Mouse (Mus musculus): Measurements from ENCODE around the gene Notch1. TPM values are rescaled to one million over a fixed set of nuclear protein-coding genes. Genes with fewer than 3 reads are reported as not detected.

The Notch1 gene
- polyA plus RNA-seq, 1 experiment from 2014 or later: 13.3 TPM

GRCm38 (mm10) chr2:26442843-26443242, 73.6 kb downstream of the Notch1 start:
- no peaks in the 10 kb centered on the region for H3K9me3 ChIP-seq (ENCODE audit: control insufficient read depth, low read length)
- peaks cover 19% of the 10 kb centered on the region for H3K36me3 ChIP-seq (ENCODE audit: control insufficient read depth, insufficient read depth, low read length)
- WGBS: 58% methylated on average over 1 of the region's 1 CpGs
- no peak overlapping the region for H3K27ac ChIP-seq (ENCODE audit: low read depth, low read length)
- peaks cover 31% of the 10 kb centered on the region for H3K4me1 ChIP-seq (ENCODE audit: control insufficient read depth, insufficient read depth, low read depth, low read length)
- no peak overlapping the region for H3K9ac ChIP-seq (ENCODE audit: low read depth, low read length)
- H3K4me2 ChIP-seq (ENCODE audit: low read length): no peak overlapping the region
- no peak overlapping the region for H3K4me3 ChIP-seq (ENCODE audit: low read length)
- no peaks in the 10 kb centered on the region for H3K27me3 ChIP-seq (replicated peaks; ENCODE audit: control insufficient read depth, insufficient read depth, low read length)
- no peak for ATAC-seq

- Histone ChIP-seq H3K4me3 (ENCODE audit: low read length) (no peak overlapping the region), H3K27me3 (replicated peaks; ENCODE audit: control insufficient read depth, insufficient read depth, low read length) (no peaks in the 10 kb centered on the region), H3K9ac (ENCODE audit: low read depth, low read length) (no peak overlapping the region), H3K36me3 (ENCODE audit: control insufficient read depth, insufficient read depth, low read length) (peaks cover 19% of the 10 kb centered on the region), H3K27ac (ENCODE audit: low read depth, low read length) (no peak overlapping the region), H3K9me3 (ENCODE audit: control insufficient read depth, low read length) (no peaks in the 10 kb centered on the region), H3K4me2 (ENCODE audit: low read length) (no peak overlapping the region), H3K4me1 (ENCODE audit: control insufficient read depth, insufficient read depth, low read depth, low read length) (peaks cover 27% of the 10 kb centered on the region)
- WGBS: 70% methylated on average over 5 of the region's 5 CpGs
- ATAC-seq: no peak
Measured at GRCm38 (mm10) chr2:26441688-26442087, 74.8 kb downstream of the Notch1 start.

GRCm38 (mm10) chr2:26441261-26441660, 75.2 kb downstream of the Notch1 start:
- H3K27me3 ChIP-seq (replicated peaks; ENCODE audit: control insufficient read depth, insufficient read depth, low read length): no peaks in the 10 kb centered on the region
- no peaks in the 10 kb centered on the region for H3K9me3 ChIP-seq (ENCODE audit: control insufficient read depth, low read length)
- no peak overlapping the region for H3K4me2 ChIP-seq (ENCODE audit: low read length)
- WGBS: 92% methylated on average over 4 of the region's 4 CpGs
- peaks cover 23% of the 10 kb centered on the region for H3K4me1 ChIP-seq (ENCODE audit: control insufficient read depth, insufficient read depth, low read depth, low read length)
- no peak overlapping the region for H3K9ac ChIP-seq (ENCODE audit: low read depth, low read length)
- H3K27ac ChIP-seq (ENCODE audit: low read depth, low read length): no peak overlapping the region
- H3K4me3 ChIP-seq (ENCODE audit: low read length): no peak overlapping the region
- peaks cover 19% of the 10 kb centered on the region for H3K36me3 ChIP-seq (ENCODE audit: control insufficient read depth, insufficient read depth, low read length)
- no peak for ATAC-seq

- no peak overlapping the region for H3K9ac ChIP-seq (ENCODE audit: low read depth, low read length)
- H3K27me3 ChIP-seq (replicated peaks; ENCODE audit: control insufficient read depth, insufficient read depth, low read length): no peaks in the 10 kb centered on the region
- H3K4me3 ChIP-seq (ENCODE audit: low read length): no peak overlapping the region
- H3K36me3 ChIP-seq (ENCODE audit: control insufficient read depth, insufficient read depth, low read length): peaks cover 25% of the 10 kb centered on the region
- peaks cover 23% of the 10 kb centered on the region for H3K4me1 ChIP-seq (ENCODE audit: control insufficient read depth, insufficient read depth, low read depth, low read length)
- no peak for ATAC-seq
- H3K4me2 ChIP-seq (ENCODE audit: low read length): no peak overlapping the region
- H3K9me3 ChIP-seq (ENCODE audit: control insufficient read depth, low read length): no peaks in the 10 kb centered on the region
- no peak overlapping the region for H3K27ac ChIP-seq (ENCODE audit: low read depth, low read length)
- 94% methylated on average over 6 of the region's 6 CpGs for WGBS
Measured at GRCm38 (mm10) chr2:26439671-26440070, 76.8 kb downstream of the Notch1 start.

- Histone ChIP-seq H3K4me2 (ENCODE audit: low read length) (no peak overlapping the region), H3K36me3 (ENCODE audit: control insufficient read depth, insufficient read depth, low read length) (peaks cover 25% of the 10 kb centered on the region)
Measured at GRCm38 (mm10) chr2:26438373-26438772, 78.1 kb downstream of the Notch1 start.

GRCm38 (mm10) chr2:26437221-26437620, 79.2 kb downstream of the Notch1 start:
- H3K27me3 ChIP-seq (replicated peaks; ENCODE audit: control insufficient read depth, insufficient read depth, low read length): no peaks in the 10 kb centered on the region

More at GRCm38 (mm10) chr2:26438373-26438772, 78.1 kb downstream of the Notch1 start:
- H3K27me3 ChIP-seq (replicated peaks; ENCODE audit: control insufficient read depth, insufficient read depth, low read length): no peaks in the 10 kb centered on the region
- no peak overlapping the region for H3K27ac ChIP-seq (ENCODE audit: low read depth, low read length)
- H3K9ac ChIP-seq (ENCODE audit: low read depth, low read length): no peak overlapping the region
- ATAC-seq: no peak
- H3K4me1 ChIP-seq (ENCODE audit: control insufficient read depth, insufficient read depth, low read depth, low read length): peaks cover 12% of the 10 kb centered on the region
- 91% methylated on average over 7 of the region's 7 CpGs for WGBS
- no peaks in the 10 kb centered on the region for H3K9me3 ChIP-seq (ENCODE audit: control insufficient read depth, low read length)
- H3K4me3 ChIP-seq (ENCODE audit: low read length): no peak overlapping the region

GRCm38 (mm10) chr2:26434791-26435572, 81.5 kb downstream of the Notch1 start:
- Histone ChIP-seq H3K27ac (ENCODE audit: low read depth, low read length) (no peak overlapping the region), H3K4me3 (ENCODE audit: low read length) (no peak overlapping the region), H3K9me3 (ENCODE audit: control insufficient read depth, low read length) (no peaks in the 10 kb centered on the region), H3K9ac (ENCODE audit: low read depth, low read length) (no peak overlapping the region), H3K4me1 (ENCODE audit: control insufficient read depth, insufficient read depth, low read depth, low read length) (peaks cover 6% of the 10 kb centered on the region; the same call in 1 of the 2 replicates), H3K36me3 (ENCODE audit: control insufficient read depth, insufficient read depth, low read length) (peaks cover 28% of the 10 kb centered on the region), H3K4me2 (ENCODE audit: low read length) (no peak overlapping the region), H3K27me3 (replicated peaks; ENCODE audit: control insufficient read depth, insufficient read depth, low read length) (no peaks in the 10 kb centered on the region)
- no peak for ATAC-seq
- WGBS: 92% methylated on average over 7 of the region's 7 CpGs

More at GRCm38 (mm10) chr2:26437221-26437620, 79.2 kb downstream of the Notch1 start:
- H3K9ac ChIP-seq (ENCODE audit: low read depth, low read length): no peak overlapping the region
- H3K4me2 ChIP-seq (ENCODE audit: low read length): no peak overlapping the region
- no peaks in the 10 kb centered on the region for H3K9me3 ChIP-seq (ENCODE audit: control insufficient read depth, low read length)
- ATAC-seq: no peak
- no peak overlapping the region for H3K27ac ChIP-seq (ENCODE audit: low read depth, low read length)
- H3K4me1 ChIP-seq (ENCODE audit: control insufficient read depth, insufficient read depth, low read depth, low read length): peaks cover 6% of the 10 kb centered on the region; the same call in 1 of the 2 replicates
- 80% methylated on average over 4 of the region's 4 CpGs for WGBS
- H3K4me3 ChIP-seq (ENCODE audit: low read length): no peak overlapping the region
- peaks cover 28% of the 10 kb centered on the region for H3K36me3 ChIP-seq (ENCODE audit: control insufficient read depth, insufficient read depth, low read length)

- no peaks in the 10 kb centered on the region for H3K4me1 ChIP-seq (ENCODE audit: control insufficient read depth, insufficient read depth, low read depth, low read length)
- H3K36me3 ChIP-seq (ENCODE audit: control insufficient read depth, insufficient read depth, low read length): peaks cover 56% of the 10 kb centered on the region
- H3K4me2 ChIP-seq (ENCODE audit: low read length): no peak overlapping the region
- H3K27ac ChIP-seq (ENCODE audit: low read depth, low read length): no peak overlapping the region
- ATAC-seq: no peak
- WGBS: 76% methylated on average over 5 of the region's 5 CpGs
- no peak overlapping the region for H3K4me3 ChIP-seq (ENCODE audit: low read length)
- no peaks in the 10 kb centered on the region for H3K9me3 ChIP-seq (ENCODE audit: control insufficient read depth, low read length)
- no peaks in the 10 kb centered on the region for H3K27me3 ChIP-seq (replicated peaks; ENCODE audit: control insufficient read depth, insufficient read depth, low read length)
- H3K9ac ChIP-seq (ENCODE audit: low read depth, low read length): no peak overlapping the region
Measured at GRCm38 (mm10) chr2:26429851-26430250, 86.6 kb downstream of the Notch1 start.

- Histone ChIP-seq H3K9ac (ENCODE audit: low read depth, low read length) (no peak overlapping the region), H3K4me3 (ENCODE audit: low read length) (no peak overlapping the region), H3K4me1 (ENCODE audit: control insufficient read depth, insufficient read depth, low read depth, low read length) (no peaks in the 10 kb centered on the region), H3K27me3 (replicated peaks; ENCODE audit: control insufficient read depth, insufficient read depth, low read length) (no peaks in the 10 kb centered on the region), H3K27ac (ENCODE audit: low read depth, low read length) (no peak overlapping the region), H3K9me3 (ENCODE audit: control insufficient read depth, low read length) (no peaks in the 10 kb centered on the region), H3K4me2 (ENCODE audit: low read length) (no peak overlapping the region), H3K36me3 (ENCODE audit: control insufficient read depth, insufficient read depth, low read length) (peaks cover 74% of the 10 kb centered on the region)
- no peak for ATAC-seq
- 95% methylated on average over 2 of the region's 2 CpGs for WGBS
Measured at GRCm38 (mm10) chr2:26424541-26424940, 91.9 kb downstream of the Notch1 start.

Data from hindbrain, embryonic 16.5 days (tissue).